Mouse (Mus musculus) thymus, adult 2 months (tissue): ENCODE measurements around the gene Rtl5. TPM values are rescaled to one million over a fixed set of nuclear protein-coding genes. Genes with fewer than 3 reads are reported as not detected.

Source experiments
- DNase-seq: peaks from one replicate; pipeline ENCODE4 v3.0.0; 2021
- H3K27ac ChIP-seq: fragments of 200-500 bp; 2 replicates; pipeline ENCODE4 v1.5.1; 2012; ENCODE audit warnings: low read length, control low read depth; ENCODE audit not compliant: control insufficient read depth, insufficient read depth
- H3K27me3 ChIP-seq: fragments of 200-500 bp; 2 replicates; pipeline ENCODE4 v1.6.1; 2012; ENCODE audit warnings: mild to moderate bottlenecking, low read length, moderate library complexity, mixed read lengths; ENCODE audit not compliant: control insufficient read depth, insufficient read depth
- H3K36me3 ChIP-seq: fragments of 200-500 bp; 2 replicates; pipeline ENCODE4 v1.6.1; 2012; ENCODE audit warnings: mild to moderate bottlenecking, low read length, moderate library complexity; ENCODE audit not compliant: control insufficient read depth, insufficient read depth
- H3K4me1 ChIP-seq: fragments of 200-500 bp; replicated peaks from 2 replicates; pipeline ENCODE4 v1.6.1; 2012; ENCODE audit warnings: low read length; ENCODE audit not compliant: control insufficient read depth, insufficient read depth
- H3K4me3 ChIP-seq: fragments of 200-500 bp; 2 replicates; pipeline ENCODE4 v1.5.1; 2012; ENCODE audit warnings: mild to moderate bottlenecking, low read length, control low read depth, moderate library complexity; ENCODE audit not compliant: control insufficient read depth, insufficient read depth
- CTCF ChIP-seq: fragments of 200-500 bp; IDR thresholded peaks from 2 replicates; pipeline ENCODE4 v1.5.1; 2012; ENCODE audit warnings: mild to moderate bottlenecking, control low read depth, low read length, moderate library complexity, borderline replicate concordance; ENCODE audit not compliant: control insufficient read depth, poor library complexity, insufficient read depth; ENCODE audit errors: extremely low read depth
- POLR2A ChIP-seq: fragments of 200-500 bp; IDR thresholded peaks from 2 replicates; pipeline ENCODE4 v1.6.1; 2012; ENCODE audit warnings: mild to moderate bottlenecking, low read length, control low read depth, moderate library complexity; ENCODE audit not compliant: control insufficient read depth, poor library complexity, insufficient read depth; ENCODE audit errors: extremely low read depth
- WGBS: fragments of 180-500 bp; shearing (Covaris S2); methylation state at CpG from one replicate; pipeline ENCODE4 v1.1.7; 2018; 5-methylcytosine and 5-hydroxymethylcytosine counted together
- polyA plus RNA-seq: library from polyadenylated mRNA; depleted of rRNA; stranded (reverse); fragments of >200 nt; gene quantifications from 2 replicates; pipeline ENCODE4 v1.2.3, GENCODE M21; 2012; rRNA removed

Rtl5 gene
- polyA plus RNA-seq, 1 experiment = 2.7 TPM

DNA sequence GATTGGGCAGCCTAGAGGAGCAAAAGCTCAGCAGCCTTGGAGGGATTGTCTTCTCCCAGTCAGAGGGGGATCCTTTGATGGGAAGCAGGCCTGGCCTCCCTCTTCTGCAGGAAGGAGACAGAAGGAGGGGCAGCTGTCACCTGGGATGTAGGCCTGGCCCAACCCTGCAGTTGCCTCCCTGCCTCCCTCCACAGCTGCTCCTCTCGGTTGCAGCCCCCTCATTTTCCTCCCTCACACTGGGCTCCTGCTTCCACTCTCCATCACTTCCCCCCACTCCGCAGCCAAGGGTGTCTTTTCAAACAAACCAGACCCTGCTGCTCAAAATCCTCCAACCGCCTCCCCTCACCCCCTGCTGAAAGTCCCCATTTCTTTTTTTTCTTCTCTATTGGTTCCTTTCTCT, 52.2 kb downstream of the Rtl5 start:
- Histone ChIP-seq H3K27me3 (no peaks in the 10 kb centered on the region), H3K36me3 (no peaks in the 10 kb centered on the region), H3K4me3 (no peak overlapping the region), H3K27ac (no peak overlapping the region), H3K4me1 (no peaks in the 10 kb centered on the region)
- no peak for TF ChIP-seq POLR2A
- no peak for DNase-seq
- WGBS = 56% methylated on average over 3 of the region's 3 CpGs

DNA sequence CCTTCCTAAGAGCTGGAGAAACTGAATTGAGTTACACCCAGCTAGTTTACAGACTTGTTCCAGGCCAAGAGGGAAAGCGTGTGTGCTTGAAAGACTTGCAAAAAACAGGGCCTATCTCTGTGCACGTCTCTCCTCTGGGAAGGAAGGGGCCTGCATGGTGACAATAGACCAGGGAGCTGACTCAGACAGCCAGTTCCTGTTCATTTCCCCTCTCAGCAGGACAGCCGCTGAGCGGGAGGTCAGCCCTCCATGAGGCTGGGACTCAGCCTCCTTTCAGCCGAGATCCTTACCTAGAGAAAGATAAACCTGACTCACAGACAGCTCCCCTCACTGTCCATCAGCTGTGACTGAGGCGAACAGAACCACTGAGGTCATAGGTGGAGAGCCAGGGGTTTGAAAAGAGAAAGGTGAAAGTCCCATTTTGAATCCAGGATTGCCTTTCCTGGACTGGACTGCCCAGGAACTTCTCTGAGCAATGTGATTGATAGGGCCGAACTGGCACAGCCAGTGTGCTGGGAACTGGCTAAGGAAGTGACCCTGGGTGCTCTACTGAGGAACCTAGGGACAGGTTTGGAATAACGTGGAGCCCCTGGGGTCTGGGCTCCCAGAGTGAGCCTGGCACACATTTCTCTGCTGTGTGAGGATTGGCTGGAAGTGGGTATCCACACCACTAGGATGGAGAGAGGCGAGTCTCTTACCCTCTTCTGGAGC, 53.7 kb downstream of the Rtl5 start:
- H3K36me3 ChIP-seq = no peaks in the 10 kb centered on the region
- no peaks in the 10 kb centered on the region for H3K4me1 ChIP-seq
- no peaks in the 10 kb centered on the region for H3K27me3 ChIP-seq
- TF ChIP-seq CTCF (no peak), POLR2A (no peak)
- no peak overlapping the region for H3K4me3 ChIP-seq
- no peak for DNase-seq
- no peak overlapping the region for H3K27ac ChIP-seq
- WGBS = 71% methylated on average over 9 of the region's 9 CpGs

Other genes starting within 250 kb of the Rtl5 start
- 0.81 and 1.4 TPM in 2 replicates for gene Nhsl2, start 221.9 kb downstream of the Rtl5 start, polyA plus RNA-seq
- gene Pin4, start 48.1 kb upstream of the Rtl5 start, polyA plus RNA-seq = 1.6 and 2.1 TPM in 2 replicates
- 2.9 and 3.6 TPM in 2 replicates for gene Ercc6l, start 85.8 kb upstream of the Rtl5 start, polyA plus RNA-seq
- gene Rps4x, start 118.1 kb upstream of the Rtl5 start, polyA plus RNA-seq = 580 and 621 TPM in 2 replicates
- gene Cited1, start 180.9 kb upstream of the Rtl5 start, polyA plus RNA-seq = 1.4 and 2.0 TPM in 2 replicates